Mouse (Mus musculus) heart, adult 2 months (tissue): ENCODE measurements around the gene Spast.

Experiments
- CTCF ChIP-seq: fragments of 200-600 bp; IDR thresholded peaks from 2 replicates; pipeline ENCODE4 v1.8.1; 2022; ENCODE audit warnings: antibody characterized with exemption, mild to moderate bottlenecking, moderate library complexity
- POLR2A ChIP-seq: fragments of 200-500 bp; IDR thresholded peaks from 2 replicates; pipeline ENCODE4 v1.6.1; 2011; ENCODE audit warnings: mild to moderate bottlenecking, low read depth, low read length, control low read depth; ENCODE audit not compliant: insufficient read depth

DNA sequence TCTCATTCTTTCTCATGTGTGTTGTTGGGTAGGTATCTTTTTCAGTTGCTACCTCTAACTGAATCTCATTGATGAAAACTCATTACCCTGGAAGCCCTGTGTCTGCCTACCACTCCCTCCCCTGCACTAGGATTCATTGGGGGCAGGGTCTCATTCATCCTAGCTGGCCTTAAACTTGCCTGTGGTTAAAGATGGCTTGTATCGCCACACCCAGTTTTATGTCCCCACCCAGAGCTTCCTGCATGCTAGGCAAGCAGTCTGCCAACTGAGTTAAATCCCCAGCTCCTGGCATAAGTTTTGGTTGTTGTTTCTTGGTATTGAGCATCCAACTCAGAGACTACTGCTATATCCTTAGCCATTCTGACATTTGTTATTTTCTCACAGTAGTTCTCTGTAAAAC lies 24.8 kb downstream of the Spast start:
- TF ChIP-seq CTCF = no peak
- TF ChIP-seq POLR2A = no peak
